Mouse (Mus musculus): ENCODE data around the gene Ddx39b. TPM values are rescaled to one million over a fixed set of nuclear protein-coding genes. Genes with fewer than 3 reads are reported as not detected.

The Ddx39b gene
- total and polyA plus RNA-seq, 3 experiments: 206 to 787 (median 581) TPM

- H3K27me3 ChIP-seq (ENCODE audit: control insufficient read depth in 1 of 2, insufficient read depth in 2 of 2, low read length in 2 of 2): no peaks in the 10 kb centered on the region
- H3K4me1 ChIP-seq (ENCODE audit: control insufficient read depth in 1 of 2, insufficient read depth in 2 of 2, low read length in 2 of 2): peaks cover 5 to 15% of the 10 kb centered on the region in 2 experiments; a peak in 3 of 4 replicates
- H3K9me3 ChIP-seq (replicated peaks; ENCODE audit: insufficient read depth, low read length): no peaks in the 10 kb centered on the region
- peak overlapping the region; percentile 32 to 61; a peak in 2 of 4 replicates for H3K4me3 ChIP-seq (ENCODE audit: control insufficient read depth in 1 of 2, insufficient read depth in 1 of 2, low read depth in 2 of 2, low read length in 2 of 2)
- no peak for DNase-seq (ENCODE audit: low read depth, low spot score)
- no peak overlapping the region for H3K27ac ChIP-seq (ENCODE audit: control insufficient read depth, low read depth, low read length)
- peaks cover 0 to 7% of the 10 kb centered on the region in 2 experiments; a peak in 2 of 4 replicates for H3K36me3 ChIP-seq (ENCODE audit: control insufficient read depth in 1 of 2, insufficient read depth in 2 of 2, low read length in 2 of 2)
- H3K79me2 ChIP-seq (ENCODE audit: control insufficient read depth, insufficient read depth, low read length, poor library complexity): no peaks in the 10 kb centered on the region
- H3K9ac ChIP-seq (ENCODE audit: control insufficient read depth, low read depth, low read length, poor library complexity, severe bottlenecking): peak overlapping the region; percentile 42; the same call in 1 of the 2 replicates
- no peak for TF ChIP-seq JUND (IDR thresholded peaks at IDR 0.05; ENCODE audit: low read depth, low read length)
- no peak for TF ChIP-seq TBP (IDR thresholded peaks at IDR 0.05; ENCODE audit: low read depth, low read length)
- no peak for TF ChIP-seq MYC (IDR thresholded peaks at IDR 0.05; ENCODE audit: low read depth, low read length)
- TF ChIP-seq BHLHE40 (IDR thresholded peaks at IDR 0.05; ENCODE audit: borderline replicate concordance, low read depth, low read length): no peak
- TF ChIP-seq CTCF (IDR thresholded peaks at IDR 0.05 in 2 of 3, conservative IDR thresholded peaks at IDR 0.05 in 1 of 3; ENCODE audit: control insufficient read depth in 1 of 3, insufficient read depth in 1 of 3, low read depth in 2 of 3, low read length in 3 of 3, poor library complexity in 1 of 3, severe bottlenecking in 1 of 3): no peak
- TF ChIP-seq NRF1 (IDR thresholded peaks at IDR 0.05; ENCODE audit: insufficient read depth, low read depth, low read length, poor library complexity, severe bottlenecking): no peak
- TF ChIP-seq TCF12 (IDR thresholded peaks at IDR 0.05; ENCODE audit: low read depth, low read length): no peak
- TF ChIP-seq E2F4 (IDR thresholded peaks at IDR 0.05; ENCODE audit: borderline replicate concordance, low read depth, low read length): no peak
- TF ChIP-seq MAFK (IDR thresholded peaks at IDR 0.05; ENCODE audit: borderline replicate concordance, low read depth, low read length): no peak
- TF ChIP-seq MXI1 (IDR thresholded peaks at IDR 0.05; ENCODE audit: low read depth, low read length): no peak
- no peak for TF ChIP-seq ZKSCAN1 (IDR thresholded peaks at IDR 0.05; ENCODE audit: low read depth, low read length)
Measured at GRCm38 (mm10) chr17:35202442-35202841, 39.1 kb upstream of the Ddx39b start.

- peaks cover 7 to 25% of the 10 kb centered on the region in 2 experiments; a peak in 3 of 4 replicates for H3K4me1 ChIP-seq (ENCODE audit: control insufficient read depth in 1 of 2, insufficient read depth in 2 of 2, low read length in 2 of 2)
- TF ChIP-seq GATA1 (IDR thresholded peaks at IDR 0.05; ENCODE audit: low read depth, low read length) (no peak), JUND (IDR thresholded peaks at IDR 0.05; ENCODE audit: low read depth, low read length) (peak; percentile 94)
- H3K36me3 ChIP-seq (ENCODE audit: control insufficient read depth in 1 of 2, insufficient read depth in 2 of 2, low read length in 2 of 2): peaks cover 0 to 15% of the 10 kb centered on the region in 2 experiments; a peak in 2 of 4 replicates
- H3K27ac ChIP-seq (ENCODE audit: control insufficient read depth, low read depth, low read length): no peak within 1 kb of the TSS
- no peaks in the 10 kb centered on the region; the same call in 1 of the 2 replicates for H3K79me2 ChIP-seq (ENCODE audit: control insufficient read depth, insufficient read depth, low read length, poor library complexity)
- no peak within 1 kb of the TSS for H3K9ac ChIP-seq (ENCODE audit: control insufficient read depth, low read depth, low read length, poor library complexity, severe bottlenecking)
- H3K4me3 ChIP-seq (ENCODE audit: control insufficient read depth in 1 of 2, insufficient read depth in 1 of 2, low read depth in 2 of 2, low read length in 2 of 2): no peak within 1 kb of the TSS
- no peaks in the 10 kb centered on the region for H3K9me3 ChIP-seq (replicated peaks; ENCODE audit: insufficient read depth, low read length)
- no peaks in the 10 kb centered on the region for H3K27me3 ChIP-seq (ENCODE audit: control insufficient read depth in 1 of 2, insufficient read depth in 2 of 2, low read length in 2 of 2)
- no peak for DNase-seq (ENCODE audit: low read depth, low spot score)
Measured at GRCm38 (mm10) chr17:35204494-35205379, 36.8 kb upstream of the Ddx39b start, which contains the start of gene Lta. Gene Lta (minus strand): TSS chr17:35205351.
